Mouse (Mus musculus) testis, adult 10 weeks (tissue): Measurements from ENCODE around the gene Kdm4a. TPM values are rescaled to one million over a fixed set of nuclear protein-coding genes. Genes with fewer than 3 reads are reported as not detected.

Experiments
- polyA plus RNA-seq: library from polyadenylated mRNA; stranded (reverse); fragments of 350-450 nt; fragmentation: Illumina TruSeq; extraction: RNeasy Lipid Tissue Mini Kit (QIAGEN cat#74804); gene quantifications from one replicate; pipeline ENCODE4 v1.2.3, GENCODE M21; 2014; ENCODE audit warnings: low read depth, low replicate concordance

The Kdm4a gene
- polyA plus RNA-seq, result 2.2 TPM

DNA sequence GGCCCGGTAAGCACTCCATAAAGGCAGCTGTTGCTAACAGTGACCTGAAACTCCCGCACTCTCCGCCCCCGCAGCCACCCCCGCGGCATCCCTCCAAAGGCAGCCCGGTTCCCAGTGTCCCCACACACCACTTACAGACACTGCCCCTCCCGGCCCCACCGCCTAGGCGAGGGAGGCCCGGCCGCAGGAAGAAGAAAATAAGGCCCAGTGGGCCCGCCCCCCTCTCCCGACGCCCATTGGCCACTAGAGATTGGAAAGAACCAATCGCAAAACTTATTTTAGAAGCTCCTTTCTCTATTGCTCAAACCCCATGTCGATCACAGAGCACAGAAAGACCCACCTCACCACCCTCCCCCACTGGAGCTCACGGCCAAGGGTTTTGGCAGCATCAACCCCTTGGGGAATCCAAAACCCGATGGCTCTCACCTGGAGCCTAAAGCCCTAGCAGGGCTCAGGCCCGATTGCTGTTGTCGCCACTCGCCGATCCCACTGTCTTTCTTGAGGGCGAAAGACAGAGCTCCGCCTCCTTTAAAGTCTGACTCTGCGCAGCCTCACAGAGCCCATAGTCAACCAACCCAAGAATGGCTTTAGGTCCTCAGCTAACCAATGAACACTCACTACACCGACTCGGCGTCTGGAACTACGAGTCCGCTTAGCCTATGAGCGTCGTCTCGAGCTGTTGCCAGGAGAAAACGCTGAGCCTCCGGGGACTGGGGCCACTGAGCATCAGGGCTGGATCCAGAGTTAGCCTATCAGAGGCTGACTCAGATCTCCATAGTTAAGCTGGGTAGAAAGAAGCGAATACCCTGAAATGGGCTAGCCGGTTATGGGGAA is at the start of gene Kdm4a:
Gene Kdm4a (minus strand): TSS at position 577 of the 834 bp plus-strand sequence.

DNA sequence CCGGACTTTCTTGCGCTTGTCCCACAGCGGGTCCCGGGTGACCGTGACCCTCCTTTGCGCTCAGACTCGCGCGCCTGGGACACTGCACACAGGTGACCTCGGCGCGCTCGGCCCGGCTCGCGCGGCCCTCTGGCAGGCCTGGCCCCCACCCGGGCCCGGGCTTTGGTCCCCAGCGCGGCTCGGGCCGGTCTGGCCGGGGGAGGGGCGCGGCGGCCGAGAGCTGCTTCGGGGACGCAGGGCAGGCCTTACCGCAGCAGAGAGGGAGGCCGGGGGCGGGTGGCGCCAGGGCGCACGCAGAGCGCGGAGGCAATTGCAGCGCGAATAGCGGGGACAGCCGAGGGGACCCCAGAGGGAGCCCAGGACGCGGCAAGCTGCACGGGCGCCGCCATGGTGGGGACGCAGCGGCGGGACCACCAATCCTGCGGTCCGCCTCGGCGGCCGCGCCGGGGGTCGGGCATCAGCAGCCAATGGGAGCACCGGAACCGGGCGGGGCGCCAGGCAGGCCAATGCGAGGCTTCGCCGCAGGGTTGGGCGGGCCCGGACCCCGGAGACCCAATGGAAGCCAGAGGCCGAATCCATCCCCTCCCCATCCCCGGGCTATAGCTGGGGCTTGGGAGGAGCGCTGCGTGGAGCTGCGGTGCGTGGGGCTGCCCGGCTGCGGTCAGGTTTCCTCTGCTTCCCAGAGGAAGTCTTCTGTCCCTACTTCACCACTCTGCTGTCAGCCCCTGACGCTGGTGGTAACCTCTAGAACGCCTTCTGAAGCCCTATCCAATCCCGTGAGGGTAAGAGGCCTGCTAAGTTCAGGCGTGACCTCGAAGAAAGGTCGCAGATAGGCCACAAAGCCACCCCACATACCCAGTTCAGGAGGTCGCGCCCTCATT is 45.1 kb downstream of the Kdm4a start, which contains the start of gene St3gal3:
Gene St3gal3 (minus strand): TSS at position 430 of the 881 bp plus-strand sequence.

Other genes with a start within 250 kb of the Kdm4a start
- gene St3gal3, start 45.1 kb downstream of the Kdm4a start, polyA plus RNA-seq, result 0.13 TPM
- 0.70 TPM for gene Ptprf, start 111.4 kb upstream of the Kdm4a start, polyA plus RNA-seq
- gene Szt2, start 229.2 kb upstream of the Kdm4a start, polyA plus RNA-seq, result 1.6 TPM
- gene Med8, start 229.3 kb upstream of the Kdm4a start, polyA plus RNA-seq, result 38.6 TPM
- 2.8 TPM for gene Elovl1, start 248.1 kb upstream of the Kdm4a start, polyA plus RNA-seq